Mouse (Mus musculus) kidney, adult 9 months (tissue): Measurements from ENCODE around the gene Gm42906.

Experiments
- DNase-seq: peaks from one replicate; pipeline ENCODE4 v3.0.0; 2022

The Gm42906 gene

DNA sequence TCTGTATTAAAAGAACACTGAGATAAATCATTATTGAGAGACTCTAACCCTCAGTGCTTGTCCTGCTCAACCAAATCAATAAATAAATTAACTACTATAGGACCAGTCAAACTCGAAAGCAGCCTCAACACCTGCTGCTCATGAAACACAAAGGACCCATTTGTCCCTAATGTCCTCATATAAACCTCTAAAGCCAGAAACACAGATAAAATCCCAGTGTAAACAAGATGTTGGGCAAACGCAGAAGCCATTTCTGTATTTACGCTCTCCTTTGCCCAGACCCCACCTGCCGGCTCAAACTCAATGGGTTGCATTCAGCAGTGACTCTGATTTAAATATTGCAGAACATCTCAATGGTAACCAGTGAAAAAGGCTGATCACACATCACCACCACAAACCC lies 131.7 kb downstream of the Gm42906 start:
- no peak for DNase-seq

DNA sequence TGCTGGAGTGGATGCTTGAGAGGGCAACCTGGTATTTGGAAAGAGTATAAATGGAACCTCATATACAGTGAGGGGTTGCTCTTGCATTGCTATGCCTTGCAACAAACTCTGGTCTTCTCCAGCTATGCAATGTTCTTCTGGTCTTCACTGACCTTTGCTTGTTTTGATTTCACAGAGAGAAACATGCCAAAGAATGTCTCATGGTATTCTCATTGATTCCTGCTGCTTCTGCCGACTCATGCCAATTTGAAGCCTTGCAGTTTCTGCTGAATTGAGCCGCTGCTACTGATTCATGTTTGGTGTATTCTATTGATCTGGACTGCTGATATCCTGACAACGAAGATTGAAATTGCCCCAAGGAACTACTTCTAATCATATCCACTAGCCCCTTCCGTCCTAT lies 134.4 kb downstream of the Gm42906 start:
- no peak for DNase-seq

DNA sequence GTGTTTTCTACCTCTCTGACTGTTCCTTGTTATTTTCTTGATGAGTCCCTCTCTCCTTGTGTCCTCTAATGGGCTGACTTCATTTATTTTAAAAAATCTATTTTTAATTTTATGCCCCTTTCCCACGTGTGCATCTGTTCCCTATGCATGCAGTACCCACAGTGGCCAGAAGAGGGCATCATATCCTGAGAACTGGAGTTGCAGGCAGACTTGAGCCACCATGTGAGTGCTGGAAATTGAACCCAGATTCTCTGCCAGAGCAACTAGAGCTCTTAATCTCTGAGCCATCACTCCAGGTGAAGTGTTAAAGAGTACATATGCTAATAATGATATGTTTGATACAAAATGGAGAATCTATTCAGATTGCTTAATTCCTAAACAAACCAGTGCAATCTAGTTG lies 135.7 kb downstream of the Gm42906 start:
- peak; percentile 31 for DNase-seq

DNA sequence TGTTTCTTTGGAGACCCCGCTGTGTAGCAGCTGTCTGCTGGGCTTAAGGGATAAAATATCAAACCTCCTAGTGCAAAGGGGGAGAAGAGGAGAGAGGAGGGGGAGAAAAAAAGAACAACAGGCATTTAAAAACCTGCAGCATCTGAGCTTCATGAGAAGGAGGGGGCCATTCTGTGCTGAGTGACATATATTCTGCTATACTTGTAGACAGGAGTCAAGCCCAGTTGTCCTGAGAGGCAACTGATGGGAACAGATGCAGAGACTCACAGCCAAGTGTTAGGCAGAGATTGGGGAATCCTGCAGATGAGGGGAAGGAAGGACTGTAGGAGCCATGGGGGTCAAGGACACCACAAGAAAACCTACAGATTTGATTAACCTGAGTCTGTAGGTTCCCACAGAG lies 141.6 kb downstream of the Gm42906 start:
- DNase-seq, result no peak

DNA sequence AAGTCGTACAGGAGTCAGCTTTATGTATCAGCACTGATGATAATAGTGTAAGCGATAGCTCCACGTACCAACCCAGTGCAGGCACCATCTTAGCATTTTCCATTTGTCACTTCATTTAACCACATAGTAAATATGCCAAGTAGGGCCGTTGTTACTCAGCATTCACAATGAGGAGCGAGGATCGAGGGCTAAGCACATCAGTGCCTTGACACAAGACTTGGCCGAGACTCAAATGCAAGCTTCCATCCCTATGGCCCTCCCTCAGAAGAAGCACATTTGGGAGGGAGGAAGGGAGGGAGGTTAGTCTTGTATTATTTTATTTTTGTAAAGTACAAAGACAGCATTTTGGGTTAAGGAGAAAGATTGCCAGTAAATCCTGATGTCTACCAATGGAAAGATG lies 148.4 kb downstream of the Gm42906 start:
- DNase-seq, result no peak

DNA sequence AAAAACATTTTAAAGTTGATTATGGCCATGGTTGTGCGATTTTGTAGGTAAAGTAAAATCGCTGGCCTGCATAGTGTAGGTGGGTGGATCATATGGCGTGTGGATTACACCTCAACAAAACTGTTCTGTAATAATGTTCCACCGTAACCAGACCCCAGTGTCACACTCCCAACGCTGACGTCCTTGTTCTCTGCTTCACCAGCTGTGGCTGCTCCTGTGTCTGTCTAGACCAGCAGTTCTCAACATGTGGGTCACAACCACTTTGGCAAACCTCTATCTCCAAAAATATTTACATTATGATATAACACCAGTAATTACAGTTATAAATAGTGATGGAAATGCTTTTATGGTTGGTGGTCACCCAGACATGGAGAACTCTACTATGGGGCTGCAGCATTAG lies 150.0 kb downstream of the Gm42906 start:
- no peak for DNase-seq

DNA sequence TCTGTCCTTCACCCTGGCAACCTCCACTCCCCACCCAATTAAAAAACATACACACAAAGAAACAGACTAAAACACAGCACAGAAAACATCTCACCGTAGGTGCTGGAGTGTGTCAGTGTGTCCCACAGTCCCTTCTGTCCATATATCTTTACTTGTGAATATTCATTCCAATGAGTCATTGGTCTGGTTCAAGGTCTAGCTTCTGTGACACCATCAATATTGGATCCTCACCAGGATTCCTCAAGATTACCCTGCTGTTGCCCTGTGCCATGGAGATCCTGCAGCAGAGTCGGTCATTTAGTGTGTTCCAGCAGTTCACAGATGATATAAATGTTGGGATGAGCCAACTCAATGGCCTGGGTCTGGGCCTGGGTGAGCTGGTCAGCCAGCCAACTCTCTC lies 152.0 kb downstream of the Gm42906 start:
- DNase-seq, result no peak

DNA sequence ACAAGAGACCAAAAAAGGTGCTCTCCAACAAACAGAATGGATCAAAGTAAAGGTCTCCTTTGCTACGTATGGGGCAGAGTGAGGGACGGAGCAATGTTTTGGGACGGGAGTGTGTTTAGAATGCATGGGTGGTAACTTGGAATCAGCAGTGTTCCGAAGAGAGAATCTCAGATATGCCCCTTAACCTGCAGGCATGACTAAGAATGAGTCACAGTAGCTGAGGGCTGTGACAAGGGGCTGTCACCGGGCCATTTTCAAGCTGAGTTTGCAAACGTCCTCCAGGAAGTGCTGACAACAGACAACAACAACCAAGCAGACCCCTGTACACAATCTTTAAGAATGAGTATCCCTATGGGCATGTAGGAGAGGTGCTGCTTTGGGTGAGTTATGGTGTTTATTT lies 153.7 kb downstream of the Gm42906 start:
- no peak for DNase-seq

DNA sequence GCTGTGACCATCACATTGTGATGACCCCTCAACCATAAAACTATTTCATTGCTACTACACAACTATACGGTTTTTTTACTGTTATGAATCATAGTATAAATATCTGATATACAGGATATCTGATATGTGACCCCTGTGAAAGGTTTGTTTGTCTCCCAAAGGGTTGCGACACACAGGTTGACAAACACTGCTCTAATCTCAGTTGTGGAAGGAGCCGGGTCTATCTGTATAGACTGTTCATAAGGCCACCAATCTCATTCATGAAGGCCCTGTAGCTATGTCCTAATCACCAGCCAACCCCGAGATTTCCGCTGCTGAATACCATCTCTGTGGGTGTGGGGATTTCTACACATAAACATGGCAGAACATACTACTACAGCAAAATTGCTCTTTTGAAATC lies 157.1 kb downstream of the Gm42906 start:
- no peak for DNase-seq

DNA sequence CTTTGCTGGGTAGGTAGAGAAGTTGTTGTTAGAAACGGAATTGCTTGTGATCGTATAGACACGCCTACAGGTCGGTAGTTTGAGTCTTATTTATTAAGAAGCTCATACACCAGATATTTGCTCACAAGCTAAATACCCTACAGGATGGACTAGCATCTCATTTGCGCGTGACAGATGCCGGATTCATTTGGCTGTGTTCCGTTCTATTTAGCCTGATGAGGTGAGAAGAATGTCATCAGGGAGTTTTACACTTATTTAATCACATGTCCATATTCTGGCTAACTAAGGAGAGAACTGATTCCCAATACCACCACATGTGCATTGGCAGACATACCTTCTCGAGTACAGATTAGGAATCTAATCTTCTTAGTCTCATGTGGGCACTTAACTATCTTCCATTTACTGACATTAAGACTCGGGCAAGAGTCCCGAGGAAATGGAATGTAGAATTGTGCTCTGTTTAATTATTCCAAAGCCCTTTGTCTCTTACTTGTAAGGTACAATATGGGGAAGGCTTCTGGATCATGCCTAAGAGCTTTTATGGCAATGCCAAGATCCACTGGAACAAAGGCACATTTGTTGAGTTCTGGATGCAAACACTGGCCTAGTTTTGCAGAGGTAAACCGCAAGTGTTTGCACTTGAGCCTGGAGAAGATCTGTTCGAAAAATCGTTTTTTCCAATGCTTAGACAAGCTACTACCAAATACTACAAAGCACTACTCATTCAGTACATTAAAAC lies 160.9 kb downstream of the Gm42906 start:
- DNase-seq, result no peak

DNA sequence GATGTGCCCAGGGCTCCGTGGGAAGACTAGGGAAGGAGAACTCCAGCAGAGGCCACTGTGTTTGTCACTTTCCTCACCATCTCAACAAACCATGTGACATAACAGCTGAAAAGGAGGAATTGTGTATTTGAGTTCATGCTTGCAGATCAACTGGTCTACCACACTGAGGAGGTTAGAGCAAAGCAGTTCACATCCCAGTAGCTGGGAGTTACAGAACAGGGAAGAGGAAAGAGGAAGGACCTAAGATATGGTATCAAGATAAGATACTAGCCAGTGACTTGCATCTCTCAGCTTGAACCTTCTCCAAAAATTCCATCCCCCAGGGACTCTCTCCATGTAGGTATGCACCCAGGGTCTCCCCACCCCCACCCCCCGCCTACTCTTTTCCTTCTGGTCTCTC lies 166.4 kb downstream of the Gm42906 start:
- DNase-seq, result no peak

DNA sequence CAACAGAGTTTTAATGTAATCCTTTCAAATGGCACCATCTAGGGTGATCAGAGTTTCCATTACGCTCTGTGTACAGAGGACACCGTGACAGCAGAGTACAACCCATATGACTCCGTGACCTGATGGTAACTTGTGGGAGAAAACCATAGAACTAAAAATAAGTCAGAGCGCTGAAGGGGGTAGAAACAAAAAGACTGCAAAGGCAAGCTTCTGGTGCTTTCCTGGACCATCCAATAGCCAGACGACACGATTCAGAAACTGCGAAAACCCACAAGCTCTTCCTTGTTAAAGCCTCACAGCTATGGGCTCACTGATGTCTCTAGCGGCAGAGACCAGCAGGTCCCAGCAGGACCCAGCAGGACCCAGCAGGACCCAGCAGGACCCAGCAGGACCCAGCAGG lies 175.8 kb downstream of the Gm42906 start:
- DNase-seq, result no peak

DNA sequence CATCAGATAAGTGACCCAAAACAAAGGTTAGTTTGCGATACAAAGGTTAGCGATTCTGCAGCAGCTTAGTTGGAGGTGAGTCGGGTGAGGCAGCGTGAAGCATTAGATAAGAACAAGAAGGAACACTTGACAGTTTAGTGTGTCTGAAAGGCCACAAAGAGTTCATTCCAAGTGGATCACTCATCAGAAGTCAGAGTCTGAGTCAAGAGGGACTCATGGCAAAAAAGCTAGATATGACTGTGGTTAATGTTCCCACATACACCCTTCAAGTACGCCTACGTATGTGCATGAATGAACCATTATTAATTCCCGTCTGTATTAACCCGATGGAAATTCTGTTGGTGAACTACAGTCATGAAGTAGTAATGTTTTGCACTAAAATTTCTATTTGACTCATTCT lies 176.3 kb downstream of the Gm42906 start:
- no peak for DNase-seq

DNA sequence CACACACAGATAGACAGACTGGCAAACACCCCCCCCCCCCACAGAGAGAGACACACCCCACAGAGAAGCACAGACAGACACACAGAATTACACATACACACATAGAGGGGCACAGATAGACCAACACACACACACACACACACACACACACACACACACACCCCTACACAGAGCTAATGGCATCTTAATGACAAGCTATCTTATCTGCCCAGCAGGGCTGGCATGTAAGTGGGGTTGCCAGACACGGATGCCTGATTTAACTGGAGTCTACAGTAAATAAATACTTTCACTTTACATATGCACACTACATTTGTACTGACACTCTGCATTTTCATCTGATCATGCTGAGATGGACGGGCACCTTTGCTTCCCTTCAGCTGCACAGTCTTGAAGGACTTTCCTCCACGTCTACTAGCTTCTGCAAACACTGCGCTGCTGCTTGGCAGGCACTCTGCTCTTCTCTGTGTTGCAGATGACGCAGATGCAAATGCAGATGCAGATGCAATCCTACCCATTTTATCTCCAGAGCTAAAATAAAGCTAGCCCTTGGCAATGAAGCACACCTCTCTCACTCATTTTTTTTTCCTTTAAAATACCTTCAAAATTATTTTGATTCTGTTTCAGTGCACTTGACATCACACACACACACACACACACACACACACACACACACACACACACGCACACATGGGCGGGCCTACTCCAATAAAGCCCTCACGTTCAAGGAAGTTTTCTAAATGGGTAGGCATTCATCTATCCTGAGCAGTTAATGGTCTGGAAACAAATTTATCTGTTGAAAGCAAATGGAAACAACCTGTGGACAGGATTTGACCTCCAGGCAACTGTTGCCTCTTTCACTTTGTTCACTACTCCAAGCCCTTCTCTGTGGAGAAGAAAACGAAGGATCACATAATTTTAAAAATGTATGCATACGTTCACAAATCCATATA lies 179.0 kb downstream of the Gm42906 start:
- no peak for DNase-seq

DNA sequence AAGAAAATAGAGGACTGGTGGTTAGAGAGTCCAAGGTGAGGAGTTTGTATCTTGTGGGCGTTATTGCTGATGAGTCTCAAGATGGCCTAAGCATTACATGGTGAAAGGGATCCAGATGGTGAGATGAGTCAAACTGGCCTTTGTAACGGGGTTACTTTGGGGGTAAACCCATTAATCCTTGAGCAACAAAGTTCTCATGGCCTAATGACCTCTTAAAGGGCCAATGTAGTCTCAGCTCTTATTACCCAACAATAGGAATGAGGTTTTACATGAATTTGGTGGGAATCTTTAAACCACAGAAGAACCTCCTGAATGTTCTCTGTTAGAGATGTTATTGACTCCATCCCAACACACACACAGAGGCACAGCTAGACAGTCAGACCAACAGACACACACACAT lies 179.9 kb downstream of the Gm42906 start:
- no peak for DNase-seq

DNA sequence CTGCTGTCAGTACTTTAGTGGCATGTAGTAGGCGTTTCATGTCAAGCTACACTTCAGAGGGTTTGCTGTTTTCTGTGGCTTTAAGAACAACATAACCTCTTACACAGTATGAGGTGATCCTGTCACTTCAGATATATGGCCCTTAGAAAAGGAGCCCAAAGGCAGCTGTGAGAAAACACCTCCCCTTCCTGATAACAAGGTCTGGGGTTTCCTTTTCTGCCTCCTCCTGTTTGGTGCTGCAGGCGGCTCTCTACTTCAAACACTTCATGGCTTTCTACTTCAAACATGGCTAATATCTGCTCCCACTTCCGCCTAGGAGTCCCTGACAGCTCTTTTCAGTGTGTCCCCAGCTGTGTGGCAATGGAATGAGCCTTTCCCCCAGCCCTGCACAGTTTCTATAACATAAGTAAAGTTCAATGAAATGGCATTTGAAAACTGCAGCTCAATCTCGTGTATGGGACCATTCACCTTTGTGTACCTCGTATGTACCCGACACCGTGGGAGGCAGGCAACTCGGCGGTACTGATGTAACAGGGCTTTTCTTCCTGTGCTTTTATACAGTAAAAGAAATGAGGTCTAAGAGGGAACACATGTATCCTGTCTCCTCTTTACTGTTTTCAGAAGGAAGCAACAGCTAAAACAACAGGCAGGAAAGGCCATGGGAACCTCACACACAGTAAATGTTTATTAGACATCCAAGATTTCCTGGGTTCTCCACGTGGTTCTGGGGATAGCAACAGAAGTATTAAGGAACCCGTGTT lies 180.7 kb downstream of the Gm42906 start:
- peak; percentile 18 for DNase-seq

DNA sequence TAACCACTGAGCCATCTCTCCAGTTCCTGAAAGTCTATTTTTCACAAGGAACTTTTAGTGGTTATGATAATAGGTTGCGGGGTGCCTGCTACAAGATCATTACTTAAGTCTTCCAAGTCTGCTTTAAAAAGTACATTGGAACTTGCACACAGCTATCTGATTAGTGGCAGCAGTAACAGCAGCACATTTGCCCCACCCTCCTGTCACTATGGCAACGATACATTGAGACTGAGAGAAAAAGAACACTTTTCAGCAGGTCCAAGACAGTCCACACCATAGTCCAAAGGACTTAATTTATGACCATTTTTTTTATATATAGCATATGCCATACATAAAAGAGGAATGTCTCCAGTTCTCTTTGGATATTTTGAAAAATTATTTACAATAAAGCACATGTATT lies 181.7 kb downstream of the Gm42906 start:
- DNase-seq, result no peak

DNA sequence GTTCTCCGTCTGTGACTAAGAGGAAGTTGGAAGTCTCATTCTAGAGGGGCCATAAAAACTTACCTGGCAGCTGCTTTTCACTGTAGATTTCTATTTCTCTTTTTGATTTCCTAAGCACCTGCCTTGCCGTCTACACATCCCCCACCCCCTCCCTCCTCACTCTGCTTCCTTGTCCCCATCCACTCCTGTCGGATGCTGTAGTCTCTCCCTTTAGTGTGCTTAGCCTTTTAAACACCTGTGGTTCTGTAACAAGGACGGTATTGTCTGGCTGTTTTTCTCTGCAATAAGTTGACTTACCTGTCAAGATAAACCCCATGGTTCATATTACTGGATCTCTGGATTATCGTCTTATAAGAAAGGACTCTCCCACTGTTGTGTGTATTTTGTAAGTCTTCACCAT lies 182.4 kb downstream of the Gm42906 start:
- no peak for DNase-seq

DNA sequence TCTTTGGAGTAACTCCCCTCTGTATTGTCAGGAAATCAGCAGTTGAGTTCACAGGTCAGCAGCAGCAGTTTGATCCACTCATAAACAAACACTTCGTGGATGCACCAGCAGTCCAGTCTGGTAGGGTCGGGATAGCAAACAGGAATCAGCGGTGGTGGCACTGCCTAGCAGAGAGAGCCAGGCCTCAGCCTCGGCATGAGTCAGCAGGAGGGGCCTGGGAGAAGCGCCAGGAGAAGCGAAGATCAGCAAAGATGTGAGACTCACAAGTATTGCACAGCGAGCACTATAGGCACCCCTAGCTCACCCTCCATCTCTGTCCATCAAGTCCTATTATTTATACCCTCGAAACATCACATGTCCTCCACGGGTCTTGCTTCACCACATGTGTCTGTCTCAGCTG lies 189.2 kb downstream of the Gm42906 start:
- no peak for DNase-seq

DNA sequence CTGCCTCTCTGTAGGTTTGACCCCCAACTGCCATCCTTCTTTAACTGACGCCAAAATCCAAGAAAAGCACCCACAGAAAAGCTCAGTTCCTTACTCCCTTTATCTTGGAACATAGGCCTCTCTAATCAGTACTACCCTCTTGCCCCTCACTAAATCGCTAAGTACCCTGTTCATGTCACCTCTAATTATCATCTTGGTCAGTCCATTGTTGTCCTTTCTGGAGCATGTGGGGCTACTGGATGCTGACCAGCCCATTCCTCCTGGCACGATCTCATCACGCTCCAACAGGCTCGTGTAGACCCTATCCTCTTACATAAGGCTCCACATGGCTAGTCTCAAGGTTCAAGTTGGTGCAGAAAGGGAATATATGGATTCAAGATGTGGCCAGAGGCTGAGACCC lies 191.6 kb downstream of the Gm42906 start:
- no peak for DNase-seq

DNA sequence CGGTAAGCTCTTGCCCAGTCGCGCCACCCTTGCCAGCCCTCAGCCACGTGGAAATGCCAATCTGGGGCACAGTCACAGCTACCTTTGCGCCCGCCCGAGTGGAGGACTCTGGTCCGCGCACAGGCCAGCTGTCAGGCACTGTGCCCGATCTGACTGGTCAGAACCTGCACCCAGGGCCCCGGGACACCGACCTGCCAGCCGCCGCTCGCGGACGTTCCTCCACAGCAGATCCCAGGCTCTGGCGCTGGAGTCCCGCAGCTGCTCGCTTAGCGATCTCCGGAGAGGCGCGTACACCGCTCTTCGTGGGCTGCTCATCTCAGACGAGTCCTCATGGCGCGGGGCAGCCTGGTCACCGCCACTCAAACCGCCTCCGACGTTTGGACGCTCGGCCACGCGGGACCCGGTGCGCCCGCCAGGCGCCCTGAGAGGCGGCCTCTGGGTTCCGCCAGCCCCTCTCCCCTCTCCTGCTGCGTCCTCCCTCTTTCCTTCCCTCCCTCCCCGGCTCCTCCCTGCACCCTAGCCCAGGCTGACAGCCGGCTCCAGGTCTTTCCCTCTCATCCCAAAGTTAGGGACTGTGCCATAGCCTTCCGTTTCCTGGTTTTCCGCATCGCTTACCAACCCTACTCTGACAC lies 194.4 kb downstream of the Gm42906 start, which contains the start of gene Stard13:
TSS of gene Stard13 (minus strand) at position 437 of the 632 bp plus-strand sequence.
- peak; percentile 82 for DNase-seq

DNA sequence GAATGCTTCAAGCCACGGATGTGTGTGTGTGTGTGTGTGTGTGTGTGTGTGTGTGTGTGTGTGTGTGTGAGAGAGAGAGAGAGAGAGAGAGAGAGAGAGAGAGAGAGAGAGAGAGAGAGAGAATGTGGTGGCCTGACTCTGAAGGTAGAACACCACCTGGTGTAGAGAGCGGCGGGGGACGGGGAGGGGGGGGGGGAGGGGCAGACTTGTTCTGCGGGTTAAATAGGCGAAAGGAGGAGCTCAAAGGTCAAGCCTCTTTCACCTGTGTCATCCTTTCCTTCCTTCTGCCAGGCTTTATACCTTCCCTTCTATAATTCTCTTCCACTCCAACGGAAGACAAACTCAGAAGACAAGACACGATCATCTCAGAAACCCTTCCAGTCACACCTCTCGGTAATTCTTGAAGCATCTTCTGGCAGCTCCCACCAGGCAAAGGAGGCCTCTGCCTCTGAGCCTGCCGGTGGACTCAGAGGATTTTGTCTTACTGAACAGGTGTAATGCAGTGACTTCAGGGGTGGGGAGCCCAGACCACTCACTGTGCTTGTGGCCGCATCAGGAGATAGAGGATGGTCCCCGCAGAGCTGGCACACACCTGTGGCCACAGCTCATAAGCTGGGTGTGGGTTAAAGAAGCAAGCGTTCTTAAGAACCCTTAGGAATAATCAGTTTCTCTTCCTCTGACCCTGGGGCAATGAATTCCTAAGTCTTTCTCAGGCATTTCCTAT lies 195.2 kb downstream of the Gm42906 start:
- DNase-seq, result no peak
